Mouse (Mus musculus) cerebellum, adult 9-10 months (tissue): ENCODE results near the gene Gsta3.
"Not testable (repeated sequence)": the region's sequence is repeated elsewhere in the genome, so short reads cannot be mapped to it uniquely, and the experiment has no call there.

Source experiments
- DNase-seq: peaks from one replicate; pipeline ENCODE4 v3.0.0; 2022

Gsta3 gene

GRCm38 (mm10) chr1:21253856-21254255 lies 13.5 kb downstream of the Gsta3 start:
- DNase-seq: no peak

GRCm38 (mm10) chr1:21255625-21256345 lies 15.4 kb downstream of the Gsta3 start:
- no peak for DNase-seq

- no peak for DNase-seq
Observed at GRCm38 (mm10) chr1:21256391-21256790, 16.0 kb downstream of the Gsta3 start.

- DNase-seq: no peak
Observed at GRCm38 (mm10) chr1:21256871-21257270, 16.5 kb downstream of the Gsta3 start.

- not testable (repeated sequence) for DNase-seq
Observed at GRCm38 (mm10) chr1:21259981-21260380, 19.6 kb downstream of the Gsta3 start.

GRCm38 (mm10) chr1:21262401-21262800 lies 22.0 kb downstream of the Gsta3 start:
- DNase-seq: no peak

- no peak for DNase-seq
Observed at GRCm38 (mm10) chr1:21263986-21264385, 23.6 kb downstream of the Gsta3 start.

GRCm38 (mm10) chr1:21264747-21265146 lies 24.4 kb downstream of the Gsta3 start:
- DNase-seq: no peak

GRCm38 (mm10) chr1:21266766-21267165 lies 26.4 kb downstream of the Gsta3 start:
- DNase-seq: no peak

- DNase-seq: not testable (repeated sequence)
Observed at GRCm38 (mm10) chr1:21267466-21267865, 27.1 kb downstream of the Gsta3 start.

GRCm38 (mm10) chr1:21271343-21272055 lies 31.1 kb downstream of the Gsta3 start:
- peak; percentile 31 for DNase-seq

GRCm38 (mm10) chr1:21272056-21272431 lies 31.7 kb downstream of the Gsta3 start:
- no peak for DNase-seq

- no peak for DNase-seq
Observed at GRCm38 (mm10) chr1:21273091-21273490, 32.7 kb downstream of the Gsta3 start.

- no peak for DNase-seq
Observed at GRCm38 (mm10) chr1:21274437-21275040, 34.1 kb downstream of the Gsta3 start.

- not testable (repeated sequence) for DNase-seq
Observed at GRCm38 (mm10) chr1:21275366-21275765, 35.0 kb downstream of the Gsta3 start.

- DNase-seq: not testable (repeated sequence)
Observed at GRCm38 (mm10) chr1:21276158-21276557, 35.8 kb downstream of the Gsta3 start.

- DNase-seq: no peak
Observed at GRCm38 (mm10) chr1:21280306-21280705, 39.9 kb downstream of the Gsta3 start.

GRCm38 (mm10) chr1:21284644-21285043 lies 44.3 kb downstream of the Gsta3 start:
- not testable (repeated sequence) for DNase-seq

GRCm38 (mm10) chr1:21291394-21291793 lies 51.0 kb downstream of the Gsta3 start:
- no peak for DNase-seq

- no peak for DNase-seq
Observed at GRCm38 (mm10) chr1:21292590-21292989, 52.2 kb downstream of the Gsta3 start.

- no peak for DNase-seq
Observed at GRCm38 (mm10) chr1:21296169-21296568, 55.8 kb downstream of the Gsta3 start.

- DNase-seq: no peak
Observed at GRCm38 (mm10) chr1:21298114-21298513, 57.7 kb downstream of the Gsta3 start.

- DNase-seq: no peak
Observed at GRCm38 (mm10) chr1:21299826-21300225, 59.4 kb downstream of the Gsta3 start.

- no peak for DNase-seq
Observed at GRCm38 (mm10) chr1:21301686-21302085, 61.3 kb downstream of the Gsta3 start.
